Mouse (Mus musculus) cerebellum, postnatal 4 days (tissue): ENCODE measurements at regions not wholly inside any gene's neighbourhood (a gene's known extent, or its start where the extent isn't known, plus 50 kb on each side); places are given as distances from the start of the nearest gene placed in this dataset.

ENCODE experiments used
- DNase-seq, 2 experiments: peaks; one replicate each; pipeline ENCODE4 v3.0.0; 2022; ENCODE audit warnings: low spot score in 2 of 2, mixed read lengths in 1 of 2

DNA sequence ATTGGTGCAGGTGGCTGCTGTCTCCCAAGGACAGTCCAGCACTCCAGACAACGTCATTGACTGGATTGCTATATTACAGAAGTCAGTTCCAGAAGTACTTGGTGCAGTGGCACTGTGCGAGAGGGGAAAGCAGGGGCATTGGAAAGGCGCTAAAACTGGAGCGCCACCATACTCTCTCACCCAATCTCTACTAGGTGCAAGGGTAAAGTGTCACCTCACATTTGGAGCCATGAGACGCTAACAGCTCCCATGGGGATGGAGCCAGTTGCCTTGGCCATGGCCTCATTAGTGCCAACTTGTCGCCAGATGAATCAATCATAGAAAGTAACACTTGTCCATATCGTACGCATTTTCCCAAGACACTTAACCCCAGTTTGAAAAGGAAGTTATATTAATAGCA lies 1617.2 kb upstream of the Gulo start:
- no peak for DNase-seq

GRCm38 (mm10) chr14:67623841-67624480 lies 1615.0 kb upstream of the Gulo start:
- DNase-seq = no peak

DNA sequence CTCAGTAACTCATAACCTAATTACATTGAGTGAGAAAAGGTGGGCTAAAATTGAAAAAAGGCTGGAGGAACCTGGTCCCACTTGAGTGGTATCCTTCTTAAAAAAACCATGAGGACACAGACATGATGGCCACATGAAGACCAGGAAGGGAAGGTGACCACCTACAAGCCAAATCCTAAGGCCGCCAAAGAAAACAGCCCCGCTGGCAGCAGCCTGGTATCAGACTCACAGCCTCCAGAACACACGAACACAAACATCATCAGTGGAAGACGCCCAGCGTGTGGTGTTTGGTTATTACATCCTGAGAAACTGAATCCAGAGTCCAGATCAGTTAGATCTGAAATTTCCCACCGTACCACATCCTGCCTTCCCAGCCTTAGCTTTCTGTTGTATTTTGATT lies 1613.9 kb upstream of the Gulo start:
- no peak for DNase-seq

DNA sequence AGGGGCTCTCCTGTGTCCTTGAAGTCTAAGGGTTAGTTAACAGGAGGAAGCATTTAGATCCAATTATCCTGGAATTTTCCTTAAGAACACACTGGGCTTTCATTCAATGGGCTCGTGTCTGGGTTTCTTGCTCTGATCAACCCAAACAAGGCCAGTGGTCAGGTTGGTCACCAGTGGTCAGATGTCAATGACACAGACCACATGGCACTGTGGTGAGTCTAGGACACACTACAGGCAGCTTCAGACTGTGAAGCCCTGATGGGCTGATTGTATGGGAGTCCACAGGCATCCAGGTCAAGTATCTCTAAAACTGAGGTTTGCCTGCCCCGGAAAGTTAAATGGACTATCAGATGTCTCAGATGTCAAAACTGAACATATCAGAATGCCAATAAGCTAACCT lies 1612.5 kb upstream of the Gulo start:
- DNase-seq = no peak

GRCm38 (mm10) chr14:67620854-67621476 lies 1612.0 kb upstream of the Gulo start:
- peak in 1 of 2 experiments; percentile 60 for DNase-seq

DNA sequence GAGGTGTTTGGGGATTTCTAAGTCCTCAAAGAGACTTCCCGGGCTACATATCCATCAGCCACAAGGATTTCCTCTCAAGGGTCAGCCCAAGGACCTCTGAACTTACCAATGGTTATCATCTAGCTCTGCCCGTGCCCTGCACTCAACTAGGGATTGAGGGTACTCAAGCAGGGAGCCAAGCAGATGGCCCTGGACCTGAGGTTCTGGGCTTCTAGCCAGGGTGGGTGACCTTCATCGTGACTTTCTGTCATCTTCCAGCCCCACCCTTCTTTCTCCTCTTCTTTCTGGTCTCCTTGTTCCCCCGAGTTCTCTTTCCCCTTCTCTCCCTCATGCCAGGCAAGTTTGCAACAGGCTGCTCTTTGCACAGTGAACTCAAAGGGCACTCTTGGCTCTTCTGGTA lies 1610.6 kb upstream of the Gulo start:
- no peak for DNase-seq

DNA sequence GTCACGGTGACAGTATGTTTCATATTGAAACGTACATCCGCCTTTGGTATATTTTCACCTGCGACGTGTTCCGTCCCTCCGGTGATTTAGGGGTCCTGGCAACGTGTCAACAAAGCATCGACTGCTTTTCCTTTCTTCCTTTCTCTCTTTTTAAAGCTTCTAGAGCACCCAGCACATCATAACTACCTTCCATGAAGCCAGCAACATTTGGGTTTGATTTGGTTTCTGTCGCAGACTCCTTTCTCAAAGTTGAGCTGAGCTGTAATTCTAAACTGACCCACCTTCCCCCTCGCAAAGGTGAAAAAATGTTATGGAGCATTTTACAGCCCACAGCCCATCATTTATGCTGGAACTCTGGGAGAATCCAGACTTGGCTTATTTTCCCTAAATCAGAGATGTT lies 1605.4 kb upstream of the Gulo start:
- DNase-seq = no peak

GRCm38 (mm10) chr14:67613691-67614090 lies 1604.7 kb upstream of the Gulo start:
- no peak for DNase-seq

DNA sequence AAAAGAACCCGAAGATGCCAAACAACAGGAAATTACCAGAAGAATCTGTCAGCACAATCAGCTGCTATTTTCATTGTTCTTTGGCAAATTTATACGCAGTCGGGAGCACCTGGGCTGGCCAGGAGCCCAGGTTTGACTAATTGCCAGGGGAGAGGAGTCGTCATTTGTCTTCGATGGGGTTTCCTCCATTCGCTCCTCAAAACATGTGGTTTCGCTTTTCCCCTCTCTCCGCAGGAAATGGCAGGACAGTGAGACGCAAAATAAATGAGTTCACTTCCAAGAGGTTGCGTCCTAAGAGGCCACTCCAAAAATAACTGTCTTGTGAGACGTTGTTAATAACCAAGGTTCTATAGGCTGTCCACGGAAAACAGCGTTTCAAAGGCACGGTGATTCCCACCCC lies 1604.2 kb upstream of the Gulo start:
- DNase-seq = no peak

- no peak for DNase-seq
Measured at GRCm38 (mm10) chr14:67612471-67612870, 1603.5 kb upstream of the Gulo start.

DNA sequence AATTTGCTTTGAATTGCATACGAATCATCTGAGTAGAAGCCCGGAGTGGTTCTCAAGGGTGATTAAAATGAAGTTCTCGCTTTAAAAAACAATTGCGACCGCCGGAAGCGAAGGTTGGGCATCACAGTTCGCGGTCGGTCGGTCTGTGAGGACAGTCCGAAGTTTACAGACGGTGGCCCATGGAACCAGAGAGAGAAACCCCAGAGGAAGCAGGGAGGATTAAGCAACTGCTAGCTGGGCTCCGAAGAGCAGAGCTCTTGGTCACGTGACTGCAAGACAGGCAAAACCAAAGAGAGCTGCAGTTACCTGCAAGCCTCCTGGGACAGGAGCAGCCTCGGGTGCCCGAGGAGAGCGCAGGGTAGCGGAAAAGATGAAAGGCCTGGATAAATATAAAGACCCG lies 1599.3 kb upstream of the Gulo start:
- no peak for DNase-seq

DNA sequence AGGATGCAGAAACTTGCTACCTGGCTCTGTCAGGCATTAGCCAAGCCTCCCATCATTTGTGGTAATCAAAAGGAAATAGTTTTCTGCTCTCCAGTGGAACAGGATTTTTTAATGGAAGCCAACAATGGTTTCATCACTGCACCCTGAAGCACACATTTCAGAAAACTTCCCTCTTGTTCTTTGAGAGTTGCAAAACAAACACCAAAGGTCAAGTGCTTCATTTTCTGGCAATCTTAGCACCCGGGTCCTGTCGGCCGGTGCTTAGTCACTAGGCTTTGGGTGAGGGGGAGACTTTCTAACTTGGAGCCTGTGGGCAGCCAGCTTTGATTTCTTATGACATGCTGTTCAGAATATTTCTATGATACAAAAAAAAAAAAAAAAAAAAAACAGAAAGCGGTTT lies 1594.0 kb upstream of the Gulo start:
- no peak for DNase-seq

DNA sequence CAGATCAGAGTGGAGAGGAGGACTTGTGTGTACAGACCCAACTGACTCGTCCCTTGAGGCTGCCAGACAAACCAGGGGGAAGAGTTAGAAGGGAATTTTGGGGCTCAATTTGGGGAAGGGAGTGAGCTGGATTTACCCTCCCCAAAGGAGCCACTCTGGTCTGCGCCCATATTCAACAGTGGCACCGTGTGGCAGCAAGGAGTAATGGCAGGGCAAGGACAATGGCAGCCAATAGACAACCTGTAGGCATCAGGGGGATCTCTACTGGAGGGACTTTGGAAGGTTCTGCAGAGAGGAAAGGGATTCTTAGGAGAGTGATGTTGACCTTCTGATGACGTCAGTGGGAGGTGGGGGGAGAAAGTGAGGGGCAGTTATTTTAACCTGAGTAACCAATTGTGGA lies 1590.7 kb upstream of the Gulo start:
- DNase-seq = peak in 1 of 2 experiments; percentile 28

DNA sequence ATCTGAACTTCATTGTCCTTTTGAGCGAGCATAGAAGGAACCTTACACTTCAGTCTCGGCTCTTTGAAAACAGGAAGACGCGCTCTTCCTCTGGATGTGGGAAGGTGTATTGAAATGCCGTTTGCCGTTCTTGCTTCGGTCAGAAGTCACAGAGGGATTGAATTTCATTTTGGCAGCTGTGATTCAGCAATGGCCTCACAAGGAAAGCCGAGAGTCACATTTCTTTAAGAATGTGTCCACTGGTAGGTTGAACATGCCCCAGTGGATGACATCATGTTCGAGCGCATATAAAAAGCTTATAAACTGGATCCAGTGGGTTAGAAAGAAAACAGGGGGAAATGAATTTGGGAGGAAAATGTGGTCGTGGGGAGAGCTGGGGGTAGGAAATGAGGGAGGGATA lies 1579.6 kb upstream of the Gulo start:
- no peak for DNase-seq

- DNase-seq = no peak
Measured at GRCm38 (mm10) chr14:67584456-67585048, 1575.5 kb upstream of the Gulo start.

DNA sequence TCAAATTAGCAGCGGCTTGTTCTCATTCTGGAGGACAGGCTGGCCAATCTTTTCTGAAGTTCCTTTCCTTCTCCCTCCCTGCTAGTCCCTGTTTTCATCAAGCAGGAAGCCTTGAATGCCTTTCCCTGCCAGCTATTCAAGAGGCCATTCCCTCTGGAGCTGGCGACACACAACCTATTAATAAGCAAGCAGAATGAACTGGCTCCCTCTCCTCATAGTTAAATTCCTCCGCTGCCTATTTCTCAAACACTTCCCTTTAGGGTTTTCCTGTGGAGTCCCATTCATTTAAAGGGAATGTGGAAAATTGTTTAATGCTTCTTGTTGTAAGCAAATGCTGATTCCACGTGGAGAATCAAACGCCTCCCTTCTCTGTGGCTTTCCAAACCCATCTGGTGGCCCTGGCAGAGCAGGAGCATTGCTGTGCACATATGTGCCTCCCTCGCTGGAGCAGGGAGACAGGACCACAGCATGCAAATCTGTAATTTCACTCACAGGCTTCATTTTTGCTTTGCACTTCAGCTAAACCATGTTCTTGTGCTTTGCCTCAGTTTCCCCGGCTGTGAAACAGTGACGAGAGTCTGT lies 1573.3 kb upstream of the Gulo start:
- peak in 1 of 2 experiments; percentile 16 for DNase-seq

DNA sequence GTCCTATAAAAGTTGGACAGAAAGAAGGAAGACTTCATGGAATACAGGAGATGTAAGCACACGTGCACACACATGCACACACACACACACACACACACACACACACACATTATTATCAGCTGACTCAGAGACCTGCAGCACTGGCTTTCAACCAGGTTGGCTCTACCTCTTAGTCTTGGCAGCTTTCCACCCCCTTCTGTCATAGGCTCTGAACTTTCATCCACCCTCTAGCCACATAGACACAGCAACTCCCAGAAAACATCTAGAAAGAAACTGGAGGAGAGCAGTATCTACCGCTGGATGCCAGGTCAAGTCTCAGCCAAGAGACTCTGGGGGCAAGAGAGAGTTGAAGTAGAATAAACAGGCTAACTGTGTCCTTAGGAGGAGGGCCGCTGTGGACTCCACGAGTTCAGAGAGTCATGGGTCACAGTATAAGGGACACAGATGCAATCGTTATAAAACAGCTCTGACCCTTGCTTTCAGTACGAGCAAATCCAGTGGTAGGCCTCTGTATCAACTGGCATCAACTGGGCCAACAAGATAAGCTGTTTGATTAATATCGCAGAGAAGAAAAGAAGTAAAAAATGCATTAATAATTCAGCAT lies 1565.4 kb upstream of the Gulo start:
- no peak for DNase-seq

GRCm38 (mm10) chr14:67573451-67573995 lies 1564.5 kb upstream of the Gulo start:
- no peak for DNase-seq

GRCm38 (mm10) chr14:67569744-67570322 lies 1560.8 kb upstream of the Gulo start:
- DNase-seq = peak in 1 of 2 experiments; percentile 8

- peak in 1 of 2 experiments; percentile 15 for DNase-seq
Measured at GRCm38 (mm10) chr14:67568896-67569743, 1560.1 kb upstream of the Gulo start.

- no peak for DNase-seq
Measured at GRCm38 (mm10) chr14:67554897-67555296, 1545.9 kb upstream of the Gulo start.
